Mouse (Mus musculus): Measurements from ENCODE around the gene Kcnk15. TPM values are rescaled to one million over a fixed set of nuclear protein-coding genes. Genes with fewer than 3 reads are reported as not detected.

The Kcnk15 gene
- polyA plus RNA-seq, 1 experiment from 2014 or later, result not detected

DNA sequence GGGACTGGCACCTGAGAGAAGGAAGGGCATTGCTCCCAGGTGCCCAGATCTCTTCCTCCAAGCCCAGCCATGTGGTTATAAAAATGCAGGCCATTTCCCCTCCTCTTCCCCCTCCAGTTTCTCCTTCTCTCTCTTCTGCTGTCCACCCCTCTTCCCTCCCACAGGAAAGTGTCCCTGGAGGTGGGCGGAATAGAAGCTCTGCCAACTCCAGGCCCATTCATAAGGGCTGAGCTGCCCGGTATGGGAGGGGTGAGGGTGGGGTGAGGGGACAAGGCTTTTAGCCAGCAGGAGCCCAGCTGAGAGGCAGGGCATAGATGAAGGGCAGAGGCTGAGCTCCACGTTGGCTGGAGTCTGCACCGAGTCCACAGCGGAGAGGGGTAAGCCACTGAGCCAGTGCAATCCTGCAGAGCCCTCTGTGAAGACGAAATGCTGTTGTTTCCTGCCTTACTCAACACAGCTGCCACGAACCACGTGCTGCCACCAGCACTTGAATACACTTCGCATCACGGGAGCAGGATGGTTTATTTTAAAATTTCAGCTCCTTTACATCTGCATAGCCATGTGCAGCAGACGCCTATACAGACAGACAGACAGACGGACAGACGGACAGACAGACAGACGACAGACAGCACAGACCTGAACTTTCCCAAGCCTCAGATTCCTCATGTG lies 23.5 kb downstream of the Kcnk15 start:
- Histone ChIP-seq H3K27me3 (peaks cover 6% of the 10 kb centered on the region; the same call in 1 of the 2 replicates), H3K9me3 (no peaks in the 10 kb centered on the region), H3K27ac (no peak overlapping the region), H3K4me3 (no peak overlapping the region), H3K9ac (no peak overlapping the region), H3K4me1 (peaks cover 7% of the 10 kb centered on the region; the same call in 1 of the 2 replicates), H3K36me3 (no peaks in the 10 kb centered on the region), H3K4me2 (replicated peaks) (no peak overlapping the region)
- ATAC-seq (ENCODE audit: low FRiP score, low read depth), result no peak
- 73% methylated on average over 14 of the region's 14 CpGs for WGBS

DNA sequence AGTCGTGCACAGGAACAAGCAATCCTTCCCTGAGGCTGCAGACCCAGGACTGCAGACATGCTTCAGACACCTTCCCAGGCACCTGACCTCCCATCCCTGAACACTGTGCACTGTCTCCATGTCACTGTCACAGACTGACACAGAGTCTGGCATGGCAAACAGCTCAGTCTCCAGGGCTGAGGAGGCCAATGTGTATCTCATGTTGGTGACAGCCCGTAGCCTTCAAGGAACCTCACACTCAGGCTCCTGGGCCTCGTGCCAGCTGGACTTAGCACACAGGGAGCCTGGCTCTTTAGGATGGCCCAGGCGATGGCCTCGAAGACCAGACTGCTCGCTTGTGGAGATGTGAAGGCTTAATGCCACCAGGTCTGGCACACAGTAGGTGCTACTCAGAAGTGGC lies 27.4 kb downstream of the Kcnk15 start:
- Histone ChIP-seq H3K9me3 (no peaks in the 10 kb centered on the region), H3K4me2 (replicated peaks) (no peak overlapping the region), H3K27me3 (peaks cover 9% of the 10 kb centered on the region; the same call in 1 of the 2 replicates), H3K4me1 (peaks cover 1% of the 10 kb centered on the region; the same call in 1 of the 2 replicates), H3K36me3 (no peaks in the 10 kb centered on the region), H3K27ac (no peak overlapping the region), H3K4me3 (no peak overlapping the region), H3K9ac (no peak overlapping the region)
- ATAC-seq (ENCODE audit: low FRiP score, low read depth), result no peak
- 85% methylated on average over 6 of the region's 6 CpGs for WGBS

DNA sequence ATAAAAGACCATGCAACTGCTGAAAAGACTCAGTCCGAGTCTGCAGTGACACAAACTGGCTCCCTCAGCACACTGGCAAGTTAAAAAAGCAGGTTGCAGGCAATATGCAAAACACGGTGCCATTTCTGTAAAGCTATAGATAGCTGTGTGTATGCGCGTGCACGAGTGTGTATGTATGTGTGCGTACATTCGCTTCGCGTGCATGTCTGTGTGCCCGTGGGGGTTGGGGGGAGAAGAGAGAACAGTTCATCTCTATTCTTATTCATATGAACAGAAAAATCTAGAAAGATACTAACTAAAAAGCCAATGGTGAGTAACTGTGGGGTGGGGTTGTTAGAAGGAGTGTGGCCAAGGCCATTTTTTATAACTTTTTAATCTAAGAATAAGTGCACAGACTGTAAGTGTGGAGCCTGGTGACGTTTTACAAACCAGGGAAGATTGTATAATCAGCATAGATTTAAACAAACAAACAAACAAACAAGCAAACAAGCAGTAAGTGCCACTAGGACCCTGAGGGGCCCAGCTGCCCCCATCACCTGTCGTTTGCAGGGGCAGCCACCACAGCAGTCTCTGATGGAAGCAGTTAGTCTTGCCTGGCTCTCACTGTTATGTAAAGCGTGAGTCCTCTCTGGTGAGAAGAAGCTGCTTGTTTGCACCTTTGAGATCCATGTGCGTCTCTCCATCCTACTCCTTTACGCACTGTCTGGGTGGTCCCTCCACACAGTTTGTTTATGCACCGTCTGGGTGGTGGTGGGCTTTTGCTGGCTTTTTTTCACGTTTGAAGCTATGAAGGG lies 29.6 kb downstream of the Kcnk15 start:
- no peak for ATAC-seq (ENCODE audit: low FRiP score, low read depth)
- Histone ChIP-seq H3K4me2 (replicated peaks) (no peak overlapping the region), H3K27me3 (peaks cover 9% of the 10 kb centered on the region; the same call in 1 of the 2 replicates), H3K9me3 (no peaks in the 10 kb centered on the region), H3K9ac (no peak overlapping the region), H3K27ac (no peak overlapping the region), H3K36me3 (no peaks in the 10 kb centered on the region), H3K4me3 (no peak overlapping the region), H3K4me1 (no peaks in the 10 kb centered on the region)
- WGBS, result 63% methylated on average over 17 of the region's 17 CpGs

DNA sequence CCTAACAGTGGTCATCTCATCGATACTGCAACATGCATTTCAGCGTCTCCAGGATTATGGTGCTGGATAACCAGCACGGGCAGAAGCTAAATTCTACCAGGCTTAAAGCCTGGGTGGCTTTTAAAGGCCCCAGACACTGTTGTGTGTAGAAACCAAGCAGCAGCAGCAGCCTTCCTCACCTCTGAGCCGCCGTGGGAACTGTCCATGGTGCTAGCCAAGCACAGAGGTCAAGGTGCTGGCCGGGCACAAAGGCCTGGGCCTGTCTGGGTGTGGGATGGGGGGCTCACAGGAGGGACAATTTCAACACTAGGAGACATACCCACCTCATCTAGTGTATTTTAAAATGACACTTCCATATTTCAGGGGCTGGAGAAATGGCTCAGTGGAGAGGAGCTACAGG lies 36.0 kb downstream of the Kcnk15 start:
- no peak overlapping the region for H3K4me2 ChIP-seq (replicated peaks)
- no peak overlapping the region for H3K4me3 ChIP-seq
- WGBS, result 27% methylated on average over 6 of the region's 6 CpGs
- H3K9ac ChIP-seq, result no peak overlapping the region
- no peak for ATAC-seq (ENCODE audit: low FRiP score, low read depth)
- no peaks in the 10 kb centered on the region for H3K36me3 ChIP-seq
- H3K9me3 ChIP-seq, result no peaks in the 10 kb centered on the region
- H3K4me1 ChIP-seq, result no peaks in the 10 kb centered on the region
- no peaks in the 10 kb centered on the region for H3K27me3 ChIP-seq
- no peak overlapping the region for H3K27ac ChIP-seq

DNA sequence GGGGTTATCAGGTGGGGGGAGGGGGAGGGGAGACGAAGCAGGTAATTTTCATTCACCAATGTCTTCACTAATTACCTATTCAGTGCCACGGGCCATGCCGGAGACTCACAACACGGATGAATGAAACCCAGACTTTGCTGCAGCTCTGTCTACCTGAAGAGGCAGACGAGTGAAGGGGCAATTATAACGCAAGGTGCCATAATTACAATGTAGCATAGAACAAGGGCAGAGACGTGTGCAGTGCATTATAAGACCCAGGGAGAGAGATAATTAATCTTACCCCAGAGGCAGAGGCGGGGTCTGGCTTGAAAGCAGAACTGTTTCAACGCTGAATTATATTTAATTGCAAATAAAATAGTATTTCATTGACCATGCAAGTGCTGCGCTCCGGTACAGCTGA lies 37.1 kb downstream of the Kcnk15 start:
- Histone ChIP-seq H3K9me3 (no peaks in the 10 kb centered on the region), H3K27me3 (0 out of 2 replicates have a peak, but pooled peaks cover 3% of the 10 kb centered on the region), H3K4me3 (no peak overlapping the region), H3K9ac (no peak overlapping the region), H3K4me2 (replicated peaks) (no peak overlapping the region), H3K36me3 (no peaks in the 10 kb centered on the region), H3K27ac (no peak overlapping the region), H3K4me1 (no peaks in the 10 kb centered on the region)
- WGBS, result 63% methylated on average over 11 of the region's 11 CpGs
- ATAC-seq (ENCODE audit: low FRiP score, low read depth), result no peak

DNA sequence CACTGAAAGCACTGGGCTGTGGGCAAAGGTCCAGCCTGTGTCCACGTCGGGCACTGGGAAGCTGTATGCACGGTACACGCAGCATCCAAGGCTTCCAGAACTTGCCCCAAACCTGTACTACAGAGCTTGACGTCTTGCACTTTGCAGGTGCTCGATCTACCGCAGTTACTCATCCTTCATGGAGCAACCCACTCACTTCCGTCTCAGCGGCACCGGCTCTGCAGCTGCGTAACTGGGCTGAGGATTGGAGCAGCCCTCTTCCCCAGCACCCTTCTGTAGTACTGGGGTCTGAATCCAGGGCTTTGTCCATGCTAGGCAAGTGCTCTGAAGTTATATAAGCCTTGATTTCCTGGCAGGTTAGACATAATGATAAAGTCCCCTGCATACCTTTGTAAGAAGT lies 37.8 kb downstream of the Kcnk15 start:
- Histone ChIP-seq H3K36me3 (no peaks in the 10 kb centered on the region), H3K4me1 (no peaks in the 10 kb centered on the region), H3K9ac (no peak overlapping the region), H3K9me3 (no peaks in the 10 kb centered on the region), H3K4me2 (replicated peaks) (no peak overlapping the region), H3K4me3 (no peak overlapping the region), H3K27ac (no peak overlapping the region), H3K27me3 (0 out of 2 replicates have a peak, but pooled peaks cover 5% of the 10 kb centered on the region)
- 94% methylated on average over 11 of the region's 11 CpGs for WGBS
- no peak for ATAC-seq (ENCODE audit: low FRiP score, low read depth)

DNA sequence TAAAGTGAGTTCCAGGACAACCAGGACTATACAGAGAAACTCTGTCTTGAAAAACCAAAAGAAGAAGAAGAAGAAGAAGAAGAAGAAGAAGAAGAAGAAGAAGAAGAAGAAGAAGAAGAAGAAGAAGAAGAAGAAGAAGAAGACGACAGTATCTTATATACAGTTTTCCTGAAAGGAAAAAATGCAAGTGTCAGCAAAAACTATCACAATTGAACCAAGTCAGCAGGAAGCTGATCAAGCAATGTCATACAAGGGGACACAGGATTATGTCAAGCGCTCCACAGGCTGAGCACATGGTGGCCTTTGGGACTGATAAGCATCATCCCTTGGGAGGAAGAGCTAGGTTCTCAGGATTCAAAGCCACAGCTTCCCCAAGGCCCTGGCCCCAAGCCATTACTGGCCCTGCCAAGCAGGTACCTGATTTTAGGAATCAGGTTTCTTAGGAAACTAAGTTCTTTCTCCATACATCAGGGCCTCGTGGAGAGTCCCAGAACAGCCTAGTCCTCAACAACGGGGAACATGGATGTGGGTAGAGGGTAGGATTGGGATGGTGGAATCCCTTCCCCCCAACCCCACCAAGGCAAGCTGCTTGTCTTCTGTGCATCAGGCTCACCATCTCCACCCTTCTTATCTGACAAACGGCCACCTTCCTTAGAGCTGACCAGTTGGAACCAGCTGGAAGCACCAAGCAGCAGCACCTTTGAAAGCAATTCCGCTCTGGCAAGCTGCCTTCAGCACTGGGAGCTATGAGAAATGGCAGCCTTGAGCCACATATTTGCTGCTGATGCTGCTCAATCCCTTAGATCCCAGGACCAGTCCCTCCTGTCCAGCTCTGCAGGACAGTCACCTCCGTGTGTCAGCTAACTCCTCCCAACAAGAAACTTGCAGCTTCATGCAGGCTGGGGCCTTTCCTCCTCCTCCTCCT lies 40.3 kb downstream of the Kcnk15 start:
- WGBS, result 56% methylated on average over 7 of the region's 7 CpGs
- no peaks in the 10 kb centered on the region for H3K9me3 ChIP-seq
- H3K9ac ChIP-seq, result no peak overlapping the region
- no peak overlapping the region for H3K27ac ChIP-seq
- no peaks in the 10 kb centered on the region for H3K36me3 ChIP-seq
- H3K27me3 ChIP-seq, result 0 out of 2 replicates have a peak, but pooled peaks cover 5% of the 10 kb centered on the region
- no peaks in the 10 kb centered on the region for H3K4me1 ChIP-seq
- no peak overlapping the region for H3K4me2 ChIP-seq (replicated peaks)
- H3K4me3 ChIP-seq, result no peak overlapping the region
- ATAC-seq (ENCODE audit: low FRiP score, low read depth), result no peak

DNA sequence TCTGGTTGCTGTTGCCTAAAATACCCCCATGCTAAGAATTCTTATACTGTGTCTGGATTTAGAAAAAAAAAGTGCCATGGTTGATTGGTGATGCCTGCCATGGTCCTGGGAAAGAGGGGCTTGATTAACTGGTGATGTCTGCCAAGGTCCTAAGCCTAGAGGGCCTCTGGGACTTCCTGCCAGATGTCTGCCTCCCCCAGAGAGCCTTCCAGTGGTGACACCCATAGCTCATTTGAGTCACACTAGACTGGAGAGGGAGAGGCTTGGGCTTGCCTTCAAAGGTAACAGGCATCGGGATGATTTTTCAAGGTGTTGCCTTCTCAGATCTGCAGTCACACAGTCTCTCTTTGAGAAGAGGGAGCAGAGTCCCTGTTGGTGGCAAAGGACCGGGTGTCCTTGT lies 41.7 kb downstream of the Kcnk15 start:
- Histone ChIP-seq H3K9me3 (no peaks in the 10 kb centered on the region), H3K36me3 (no peaks in the 10 kb centered on the region), H3K27me3 (0 out of 2 replicates have a peak, but pooled peaks cover 5% of the 10 kb centered on the region), H3K4me3 (no peak overlapping the region), H3K4me1 (peaks cover 1% of the 10 kb centered on the region; the same call in 1 of the 2 replicates), H3K27ac (no peak overlapping the region), H3K9ac (no peak overlapping the region), H3K4me2 (replicated peaks) (no peak overlapping the region)
- 34% methylated on average over 2 of the region's 2 CpGs for WGBS
- ATAC-seq (ENCODE audit: low FRiP score, low read depth), result no peak

DNA sequence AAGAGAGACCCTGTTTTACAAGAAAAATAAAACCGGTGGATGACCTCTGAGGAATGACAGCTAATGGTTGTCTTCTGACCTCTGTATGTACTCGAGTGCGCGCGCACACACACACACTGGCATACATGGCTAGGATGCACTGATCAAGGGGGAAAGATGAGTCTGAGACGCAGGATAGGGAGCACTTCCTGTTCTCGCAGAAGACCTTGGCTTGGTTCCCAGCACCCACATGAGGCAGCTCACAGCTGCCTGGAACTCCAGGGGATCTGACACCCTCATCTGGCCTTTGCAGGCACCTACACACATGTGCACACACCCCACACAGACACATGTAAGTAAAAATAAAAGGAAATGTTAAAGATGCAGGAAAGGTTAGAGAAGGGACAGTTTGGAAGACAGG lies 43.6 kb downstream of the Kcnk15 start:
- H3K4me1 ChIP-seq, result peaks cover 6% of the 10 kb centered on the region; the same call in 1 of the 2 replicates
- no peak overlapping the region for H3K4me3 ChIP-seq
- 0 out of 2 replicates have a peak, but pooled peaks cover 5% of the 10 kb centered on the region for H3K27me3 ChIP-seq
- H3K27ac ChIP-seq, result no peak overlapping the region
- H3K4me2 ChIP-seq (replicated peaks), result no peak overlapping the region
- H3K9ac ChIP-seq, result no peak overlapping the region
- H3K9me3 ChIP-seq, result no peaks in the 10 kb centered on the region
- 92% methylated on average over 7 of the region's 7 CpGs for WGBS
- H3K36me3 ChIP-seq, result no peaks in the 10 kb centered on the region
- no peak for ATAC-seq (ENCODE audit: low FRiP score, low read depth)

DNA sequence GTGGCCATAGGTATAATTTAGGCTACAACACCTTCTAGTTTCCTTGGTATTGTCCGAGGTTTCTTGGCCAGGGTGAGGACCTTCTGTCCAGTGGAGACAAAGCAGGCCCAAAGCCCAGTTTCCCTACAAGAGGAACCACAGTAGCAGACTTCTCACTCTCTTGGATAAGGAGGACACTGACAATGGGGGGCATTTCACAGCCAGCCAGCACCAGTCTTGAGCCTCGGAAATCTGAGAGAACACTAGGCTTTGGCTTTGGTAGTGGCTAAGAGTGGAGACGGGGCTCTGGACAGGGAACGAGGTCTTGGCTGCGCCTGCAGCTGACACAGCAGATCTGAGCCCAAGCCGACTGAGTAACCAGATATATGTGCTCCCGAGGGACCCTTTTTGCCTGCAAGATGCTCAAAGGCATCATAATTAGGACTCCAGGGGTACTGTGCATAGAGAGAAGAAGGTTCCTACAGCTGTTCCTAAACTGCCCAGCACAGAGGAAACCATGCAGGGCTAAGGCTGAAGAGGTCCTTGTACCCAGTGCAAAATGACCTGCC lies 44.6 kb downstream of the Kcnk15 start:
- 59% methylated on average over 7 of the region's 7 CpGs for WGBS
- 0 out of 2 replicates have a peak, but pooled peaks cover 8% of the 10 kb centered on the region for H3K27me3 ChIP-seq
- H3K36me3 ChIP-seq, result no peaks in the 10 kb centered on the region
- H3K4me2 ChIP-seq (replicated peaks), result no peak overlapping the region
- no peak overlapping the region for H3K4me3 ChIP-seq
- H3K4me1 ChIP-seq, result peaks cover 10% of the 10 kb centered on the region; the same call in 1 of the 2 replicates
- no peak for ATAC-seq (ENCODE audit: low FRiP score, low read depth)
- H3K9ac ChIP-seq, result no peak overlapping the region
- no peak overlapping the region for H3K27ac ChIP-seq
- H3K9me3 ChIP-seq, result no peaks in the 10 kb centered on the region

DNA sequence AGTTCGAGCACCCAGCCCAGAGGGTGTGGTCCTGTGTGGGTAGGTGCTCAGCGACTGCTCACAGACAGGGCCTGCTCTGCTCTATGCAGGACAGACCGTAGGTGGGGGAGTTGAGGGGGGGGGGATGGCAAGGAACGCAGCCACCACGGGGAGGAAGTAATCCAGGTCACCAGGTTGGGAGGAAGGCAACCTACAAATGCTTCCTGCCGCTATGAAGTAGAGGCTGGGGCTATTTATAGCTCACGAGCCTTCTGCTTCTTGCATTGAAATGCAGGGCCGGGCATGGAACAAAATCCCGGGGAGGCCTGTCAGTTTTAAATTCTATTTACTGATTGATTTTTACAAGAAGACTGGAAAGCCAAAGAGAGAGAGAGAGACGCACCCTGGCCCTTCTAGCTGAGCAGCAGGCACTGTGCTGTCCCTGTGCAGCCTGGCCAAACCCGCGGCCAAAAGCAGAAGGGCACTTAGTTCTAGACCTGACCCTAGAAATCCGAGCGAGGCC lies 46.5 kb downstream of the Kcnk15 start:
- no peak overlapping the region for H3K4me2 ChIP-seq (replicated peaks)
- peaks cover 11% of the 10 kb centered on the region; the same call in 1 of the 2 replicates for H3K4me1 ChIP-seq
- no peak for ATAC-seq (ENCODE audit: low FRiP score, low read depth)
- no peaks in the 10 kb centered on the region for H3K36me3 ChIP-seq
- H3K27me3 ChIP-seq, result 0 out of 2 replicates have a peak, but pooled peaks cover 14% of the 10 kb centered on the region
- H3K9me3 ChIP-seq, result no peaks in the 10 kb centered on the region
- no peak overlapping the region for H3K27ac ChIP-seq
- WGBS, result 42% methylated on average over 14 of the region's 14 CpGs
- H3K4me3 ChIP-seq, result no peak overlapping the region
- no peak overlapping the region for H3K9ac ChIP-seq

All from limb, embryonic 13.5 days (tissue).